Mouse (Mus musculus): ENCODE measurements at regions not wholly inside any gene's neighbourhood (a gene's known extent, or its start where the extent isn't known, plus 50 kb on each side); places are given as distances from the start of the nearest gene placed in this dataset.

DNA sequence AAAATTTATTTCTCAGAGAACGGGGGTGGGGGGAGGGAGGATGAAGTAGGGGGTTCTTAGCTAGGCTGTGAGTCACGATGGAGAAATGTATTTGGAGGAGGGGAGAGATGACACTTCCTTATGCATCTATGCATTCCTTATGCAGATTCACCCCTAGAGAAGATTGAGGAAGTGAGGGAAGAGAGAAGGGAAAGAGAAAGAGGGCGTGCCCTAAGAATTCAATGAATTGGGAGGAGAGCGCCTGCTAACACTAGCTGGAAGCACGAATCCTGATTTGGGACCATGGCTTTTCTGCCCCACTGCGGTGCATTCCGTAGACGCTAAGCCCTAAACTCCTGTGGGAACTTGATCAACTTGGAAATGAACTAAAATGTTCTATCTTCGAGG, 56.1 kb downstream of the Foxi3 start:
- DNase-seq (ENCODE audit: low spot score): no peak

DNA sequence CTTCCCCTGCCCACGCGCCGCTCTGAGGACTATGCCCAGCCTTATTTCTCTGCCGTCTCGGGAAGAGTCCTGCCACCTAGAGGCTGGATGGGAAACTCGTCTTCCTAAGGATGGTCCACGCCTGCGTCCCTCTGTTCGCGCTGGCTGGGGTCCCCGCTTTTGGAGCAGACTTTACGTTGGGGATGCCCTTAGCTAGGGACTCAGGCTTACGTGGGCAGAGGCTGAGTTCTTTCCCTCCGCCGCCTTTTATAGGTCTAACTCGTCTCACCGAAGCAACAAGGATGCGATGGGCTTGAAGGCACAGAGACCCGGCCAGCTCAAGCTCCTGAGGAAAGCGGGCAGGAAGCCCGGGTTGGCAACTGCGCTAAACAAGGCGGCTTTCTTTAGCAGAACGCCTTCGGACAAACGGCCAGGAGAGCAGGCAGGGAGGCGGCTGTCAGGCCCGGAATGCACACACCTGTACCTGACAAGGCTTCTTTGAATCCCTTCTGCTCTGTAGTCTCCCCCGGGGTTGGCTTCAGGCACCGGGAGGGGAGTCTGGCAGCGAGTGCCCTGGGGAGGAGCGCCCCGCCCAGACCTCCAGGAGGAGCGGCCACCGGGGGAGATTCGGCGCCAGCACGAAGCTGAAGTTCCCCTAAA, 56.6 kb downstream of the Foxi3 start:
- peak; percentile 38 for DNase-seq (ENCODE audit: low spot score)

DNA sequence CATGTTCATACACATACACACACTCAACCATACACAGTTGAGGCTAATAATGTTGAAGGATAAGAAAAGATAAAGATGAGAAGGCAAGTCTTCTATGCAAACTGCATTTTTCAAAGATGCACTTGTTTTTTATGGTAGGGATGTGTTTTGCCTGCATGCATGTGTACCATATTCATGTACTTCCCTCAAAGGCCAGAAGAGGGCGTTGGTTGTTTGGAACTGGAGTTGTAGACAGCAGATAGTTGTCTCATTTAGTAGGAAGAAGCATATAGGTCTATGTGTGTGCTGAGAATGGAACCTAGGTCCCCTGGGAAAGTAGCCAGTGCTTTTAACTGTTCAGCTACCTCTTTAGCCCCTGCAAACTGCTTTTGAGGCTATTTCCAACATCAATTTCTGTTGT, 60.1 kb downstream of the Foxi3 start:
- DNase-seq (ENCODE audit: low spot score): no peak

DNA sequence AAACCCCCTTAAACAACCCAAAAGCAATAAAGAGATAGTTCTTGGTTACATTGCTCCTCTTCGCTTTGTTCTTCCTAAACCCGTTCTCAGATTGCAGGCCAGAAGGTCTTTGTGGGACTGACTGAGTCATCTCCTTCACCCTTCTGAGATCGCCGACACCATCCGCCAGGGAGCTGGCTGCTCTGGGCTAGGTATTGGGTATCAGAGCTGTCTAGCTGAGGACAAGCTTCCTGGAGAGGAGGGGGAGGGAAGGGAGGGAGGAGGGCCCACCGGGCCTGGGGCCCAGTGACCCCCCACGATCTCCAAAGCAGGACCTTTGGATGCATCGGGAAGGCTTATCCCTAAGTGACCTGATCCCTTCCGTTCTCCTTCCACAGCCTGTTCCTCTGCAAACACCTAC, 65.0 kb downstream of the Foxi3 start:
- DNase-seq (ENCODE audit: low spot score): no peak

DNA sequence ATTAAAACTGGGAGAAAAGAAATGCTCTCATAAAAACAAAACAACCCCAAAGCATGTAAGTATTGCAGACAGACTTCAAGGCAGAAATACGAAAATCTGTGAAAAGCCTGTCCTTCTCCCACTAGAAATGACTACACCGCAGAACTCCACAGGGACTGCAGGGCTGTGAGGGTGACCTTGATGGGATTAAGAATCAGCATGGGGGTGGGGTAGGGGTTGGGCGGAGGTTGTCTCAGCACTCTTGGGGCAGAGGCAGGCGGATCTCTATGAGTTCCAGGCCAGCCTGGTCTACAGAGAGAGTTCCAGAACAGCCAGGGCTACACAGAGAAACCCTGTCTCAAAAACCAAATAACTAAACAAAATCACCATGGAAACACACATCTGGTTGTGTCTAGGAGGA, 69.1 kb downstream of the Foxi3 start:
- DNase-seq (ENCODE audit: low spot score): no peak

DNA sequence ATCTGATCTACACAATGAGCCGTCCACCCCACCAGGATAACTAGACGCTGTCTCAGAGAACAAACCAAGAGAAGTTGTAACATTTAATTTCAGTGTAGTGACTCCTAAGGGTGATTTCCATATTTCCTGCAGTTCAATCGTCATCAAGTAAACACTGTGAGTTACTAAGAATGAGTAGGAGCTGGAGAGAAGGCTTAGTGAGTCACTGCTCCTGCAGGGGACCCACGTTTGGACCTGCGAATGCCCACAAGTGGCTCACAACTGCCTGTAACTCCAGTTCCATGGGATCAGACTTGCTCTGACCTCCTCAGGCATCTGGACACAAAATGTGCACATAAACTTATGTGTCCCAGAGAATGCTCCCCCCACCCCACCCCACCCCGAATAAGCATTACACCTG, 73.3 kb downstream of the Foxi3 start:
- no peak for DNase-seq (ENCODE audit: low spot score)

DNA sequence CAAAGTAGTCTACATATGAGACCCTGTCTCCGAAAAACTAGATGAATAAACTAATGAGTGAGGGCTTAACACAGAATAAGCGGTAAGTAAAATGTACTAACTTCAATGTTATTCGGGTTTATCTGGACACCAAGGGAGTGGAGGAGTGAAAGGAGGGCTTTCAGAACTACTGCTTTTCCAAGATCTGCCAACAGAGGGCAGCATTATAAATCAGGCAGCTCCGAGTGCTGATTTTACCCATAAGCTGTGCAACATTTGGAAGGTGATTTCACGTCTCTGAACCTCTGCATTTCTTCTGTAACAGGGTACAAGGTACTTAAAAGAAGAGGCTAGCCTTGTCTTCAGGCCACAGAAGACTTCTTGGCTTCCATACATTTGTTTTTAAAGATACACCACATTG, 74.2 kb downstream of the Foxi3 start:
- DNase-seq (ENCODE audit: low spot score): peak; percentile 39

DNA sequence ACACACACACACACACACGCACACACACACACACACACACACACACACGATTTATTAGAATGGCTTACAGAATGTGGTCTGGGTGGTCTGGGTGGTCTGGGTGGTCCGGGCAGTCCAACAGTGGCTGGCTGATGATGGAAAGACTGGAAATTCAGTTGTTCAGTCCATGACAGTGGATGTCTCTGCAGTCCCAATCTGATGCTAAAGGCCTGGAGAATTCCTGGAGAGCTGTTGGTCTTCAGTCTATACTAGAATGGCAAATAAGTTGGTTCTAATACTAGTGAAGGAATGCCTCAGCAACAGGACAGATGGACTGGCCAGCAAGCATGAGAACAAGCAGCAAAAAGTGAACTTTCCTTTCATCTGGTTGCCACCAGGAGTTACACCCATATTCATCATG, 87.9 kb downstream of the Foxi3 start:
- no peak for DNase-seq (ENCODE audit: low spot score)

DNA sequence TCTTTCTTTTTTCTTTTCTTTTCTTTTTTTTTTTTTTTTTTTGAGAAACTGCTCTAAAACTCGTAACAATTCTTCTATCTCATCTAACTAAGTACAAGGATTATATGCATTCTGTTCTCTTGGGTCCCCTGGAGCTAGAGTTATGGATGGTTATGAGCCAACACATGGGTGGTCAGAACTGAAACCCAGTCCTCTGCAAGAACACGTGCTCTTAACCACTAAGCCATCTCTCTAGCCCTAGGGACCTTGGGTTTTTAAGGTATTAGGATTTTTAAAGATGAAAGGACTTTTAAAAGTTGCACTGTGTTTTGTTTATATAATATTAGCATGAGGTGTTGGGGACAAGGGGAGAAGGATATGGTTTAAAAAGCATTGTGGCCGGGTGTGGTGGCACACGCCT, 88.9 kb downstream of the Foxi3 start:
- DNase-seq (ENCODE audit: low spot score): no peak

DNA sequence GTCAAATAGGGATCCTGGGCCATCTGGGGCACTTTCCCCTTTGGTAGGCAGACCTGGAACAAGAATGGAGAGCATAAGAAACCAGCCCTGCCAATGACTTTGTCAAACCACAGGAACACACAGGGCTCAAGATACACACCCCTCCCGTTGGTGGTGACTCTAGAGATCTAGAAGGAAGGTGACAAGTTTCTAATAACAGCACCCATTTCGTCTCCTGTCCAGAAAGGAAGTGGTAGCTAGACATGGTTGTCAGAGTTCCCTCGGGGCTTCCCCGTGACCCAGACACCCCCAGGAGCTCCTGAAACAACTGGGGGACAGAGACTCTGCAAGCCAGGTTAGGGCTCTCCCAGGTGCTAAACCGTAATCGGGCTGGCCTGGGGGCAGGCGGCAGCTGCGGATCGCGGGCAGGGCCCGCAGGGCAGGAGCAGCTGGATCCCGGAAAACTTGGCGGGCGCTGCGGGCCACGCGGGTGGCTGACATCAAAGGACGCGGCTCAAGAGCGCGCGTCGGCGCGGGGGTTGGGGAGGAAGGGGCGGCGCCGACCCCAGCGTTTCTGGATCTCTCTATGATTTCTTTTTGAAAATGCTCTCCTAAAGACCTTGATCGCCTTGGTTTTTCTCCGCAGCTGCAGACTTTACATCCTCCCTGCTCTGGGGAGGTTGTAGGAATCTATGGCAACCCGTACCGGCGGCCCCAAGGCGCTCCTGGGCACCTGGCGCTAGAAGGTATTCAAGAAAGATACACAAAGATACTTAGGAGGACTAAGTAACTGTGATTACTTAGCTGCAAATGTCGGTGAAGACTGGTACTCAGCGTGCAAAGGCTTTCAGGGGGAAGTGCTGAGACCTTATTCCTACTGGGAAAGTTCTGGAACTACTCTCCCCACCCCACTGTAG, 92.1 kb downstream of the Foxi3 start:
- no peak for DNase-seq (ENCODE audit: low spot score)

DNA sequence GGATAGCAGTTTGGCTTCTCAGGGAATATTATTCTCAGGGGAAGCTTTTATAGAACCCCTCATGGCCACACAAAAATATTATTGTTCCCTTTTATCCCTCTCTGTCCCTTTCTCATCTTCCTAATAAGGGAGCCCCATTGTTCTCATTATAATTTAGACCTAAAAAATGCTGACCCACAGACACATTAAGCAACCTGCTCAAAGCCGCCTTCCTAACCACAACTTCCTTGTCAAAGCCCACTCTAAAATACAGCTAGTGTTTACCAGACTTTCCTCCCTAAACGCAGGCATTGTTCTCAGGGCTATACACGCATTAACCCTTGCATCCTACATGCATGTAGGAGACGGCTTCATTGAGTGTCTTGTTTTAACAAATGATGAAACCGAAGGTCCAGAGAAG, 93.9 kb downstream of the Foxi3 start:
- no peak for DNase-seq (ENCODE audit: low spot score)

DNA sequence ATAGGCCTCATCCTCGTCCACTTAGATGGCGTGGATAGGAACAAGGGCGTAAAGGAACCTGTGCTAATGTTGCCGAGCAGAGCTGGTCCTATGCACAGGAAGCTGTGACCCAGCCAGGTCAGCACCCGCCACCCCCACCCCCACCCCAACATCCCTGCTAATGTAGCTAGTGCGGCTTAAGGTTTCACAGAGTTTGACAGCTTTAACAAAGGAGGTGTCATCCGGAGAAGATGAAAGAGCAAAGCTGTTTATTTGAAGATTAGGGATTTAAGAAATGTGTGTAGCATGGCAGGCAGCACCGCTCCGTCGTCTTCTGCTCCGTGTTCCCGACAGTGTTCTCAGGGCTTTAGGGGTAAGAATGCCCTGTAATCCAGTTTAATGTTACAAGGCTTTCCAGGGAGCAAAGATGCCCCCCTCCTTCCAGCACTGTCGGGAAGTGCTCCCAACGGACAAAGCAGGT, 93.5 kb downstream of the Thnsl2 start:
- no peak for DNase-seq (ENCODE audit: low spot score)

DNA sequence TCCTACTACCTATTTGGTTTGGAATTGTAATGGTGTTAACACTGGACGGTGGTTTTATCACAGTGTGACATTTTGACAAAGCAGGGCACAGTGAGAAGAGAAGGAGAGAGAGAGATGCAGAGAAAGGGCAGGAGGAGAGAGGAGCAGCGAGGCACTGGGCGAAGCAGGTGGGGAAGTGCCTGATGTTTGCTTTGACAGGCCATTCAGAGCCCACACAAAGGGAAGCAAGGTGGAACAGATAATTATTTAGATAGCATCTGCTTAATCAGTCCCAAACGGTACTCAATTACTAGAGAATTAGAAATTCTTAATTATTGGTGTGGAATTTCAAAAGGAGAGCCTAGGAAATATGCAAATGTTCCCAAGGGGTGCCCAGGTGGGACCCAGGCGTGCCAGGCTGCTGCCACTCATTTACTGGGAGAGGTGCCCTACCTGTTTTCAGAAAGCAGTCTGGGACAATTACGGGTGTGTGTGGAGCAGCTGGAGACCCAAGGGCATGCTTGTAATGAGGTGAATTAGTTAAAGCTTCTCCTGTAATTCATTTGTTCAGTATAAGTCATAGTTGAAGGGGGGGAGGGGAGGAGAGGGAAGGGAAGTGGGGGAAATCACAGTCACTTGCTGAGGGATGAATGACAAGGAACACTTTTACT, 86.9 kb downstream of the Thnsl2 start:
- no peak for DNase-seq (ENCODE audit: low spot score)

DNA sequence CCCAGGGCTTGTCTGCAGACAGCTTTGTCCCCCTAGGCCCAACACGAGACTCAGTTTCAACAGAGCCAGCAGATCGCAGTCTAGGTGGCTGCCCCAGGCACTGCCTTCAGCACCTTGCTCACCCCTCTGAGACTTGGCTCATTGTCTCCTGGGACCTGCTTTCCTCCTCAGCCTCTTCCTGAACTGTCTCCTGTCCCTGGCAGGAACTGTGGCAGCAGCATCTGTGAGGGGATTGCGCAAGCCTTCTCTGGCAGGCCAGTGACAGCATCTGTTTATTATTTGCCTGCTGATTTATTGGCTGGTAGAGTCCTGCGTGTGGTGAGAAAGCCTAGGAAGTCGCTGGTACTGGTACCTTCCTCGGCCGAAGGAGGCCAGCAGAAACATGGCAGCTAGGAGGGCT, 84.1 kb downstream of the Thnsl2 start:
- DNase-seq (ENCODE audit: low spot score): no peak

DNA sequence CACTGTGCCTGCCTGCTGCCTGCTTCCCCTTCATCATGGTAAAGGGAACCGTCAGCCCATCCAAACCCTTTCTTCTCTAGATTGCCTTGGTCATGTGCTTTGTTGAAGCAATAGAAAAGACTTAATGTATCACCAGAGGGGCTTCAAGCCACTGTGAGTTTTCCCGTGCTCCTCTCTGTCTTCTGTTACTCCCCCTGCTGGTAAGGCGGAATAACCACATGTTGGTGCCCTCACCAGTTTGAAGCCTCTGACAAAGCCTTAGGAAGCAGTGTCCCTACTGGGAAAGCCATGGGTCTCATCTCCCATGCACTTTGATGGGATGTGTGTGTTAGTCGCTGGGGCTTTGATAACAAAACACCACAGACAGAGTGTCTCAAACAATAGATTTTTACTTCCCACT, 81.3 kb downstream of the Thnsl2 start:
- DNase-seq (ENCODE audit: low spot score): no peak

DNA sequence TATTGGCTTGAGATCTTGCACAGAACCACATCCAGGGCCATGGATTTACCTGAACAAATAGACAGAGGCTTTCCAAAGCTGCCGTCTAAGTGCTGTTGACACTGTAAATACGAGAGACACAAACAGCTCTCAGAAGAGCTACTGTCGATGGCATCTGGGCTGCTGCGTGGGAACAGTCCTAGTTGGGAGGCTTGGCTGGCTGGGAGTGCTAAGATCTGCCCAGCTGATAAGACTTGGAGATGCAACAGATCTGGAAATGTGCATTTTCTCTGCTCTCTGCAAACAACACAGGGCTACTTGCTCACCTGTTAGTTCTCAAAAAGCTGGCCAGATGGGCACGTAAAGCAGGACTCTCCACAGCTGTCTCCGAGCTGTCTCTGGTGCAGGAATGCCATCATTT, 78.8 kb downstream of the Thnsl2 start:
- no peak for DNase-seq (ENCODE audit: low spot score)

DNA sequence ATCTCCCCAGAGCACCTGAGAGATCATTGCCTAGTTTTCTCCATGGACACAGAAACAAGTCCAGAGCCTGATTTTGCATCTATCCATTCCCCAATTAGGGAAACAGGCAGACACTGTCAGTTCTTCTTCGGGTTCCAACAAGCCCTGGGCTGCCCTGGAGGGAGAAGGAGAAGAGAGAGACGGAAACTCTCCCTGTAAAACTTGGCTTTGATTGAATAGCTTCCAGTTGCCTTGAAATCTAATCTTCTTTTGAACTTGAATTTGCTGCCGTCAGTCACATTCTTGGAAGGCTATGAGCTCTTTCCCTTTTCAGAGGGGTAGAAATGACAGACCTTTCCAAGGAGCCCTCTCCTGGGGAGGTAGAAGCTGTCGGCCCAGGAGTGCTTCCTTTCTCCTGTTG, 75.0 kb downstream of the Thnsl2 start:
- no peak for DNase-seq (ENCODE audit: low spot score)

DNA sequence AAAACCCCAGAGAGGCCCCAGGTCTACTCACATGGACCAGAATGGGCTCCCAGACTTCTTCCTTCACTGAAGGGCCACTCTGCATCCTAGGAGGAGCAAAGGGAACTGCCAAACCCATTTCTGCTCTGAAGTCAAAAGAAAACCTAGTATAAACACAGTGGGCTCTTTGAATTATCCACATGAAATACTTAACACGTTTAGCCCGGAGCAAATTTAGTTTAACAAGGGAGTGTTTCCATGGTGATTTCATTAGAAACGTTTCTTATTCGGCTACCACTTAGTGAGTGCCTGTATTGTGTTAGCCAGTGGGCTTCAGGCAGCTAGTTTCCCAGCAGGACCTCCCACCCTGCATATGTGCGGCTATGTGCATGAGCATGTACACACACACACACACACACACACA, 69.4 kb downstream of the Thnsl2 start:
- DNase-seq (ENCODE audit: low spot score): peak; percentile 7

Data from layer of hippocampus, adult 11-12 months (tissue).